Mouse (Mus musculus) liver, postnatal 0 days (tissue): Measurements from ENCODE around the gene Khdrbs2. TPM values are rescaled to one million over a fixed set of nuclear protein-coding genes. Genes with fewer than 3 reads are reported as not detected.

Experiments used
- ATAC-seq: fragments of 200-750 bp; cut with Nextera tagmentation; 2 replicates; pipeline ENCODE4 v1.8.0; 2017; ENCODE audit warnings: mild to moderate bottlenecking, moderate library complexity
- DNase-seq: peaks from one replicate; pipeline ENCODE4 v3.0.0-alpha.2; 2016
- H3K27ac ChIP-seq: fragments of 300-500 bp; sonication (generic); 2 replicates; pipeline ENCODE4 v1.5.1; 2014; ENCODE audit warnings: antibody characterized with exemption, moderate library complexity, mild to moderate bottlenecking, low read depth
- H3K27me3 ChIP-seq: fragments of 300-500 bp; sonication (generic); 2 replicates; pipeline ENCODE4 v1.6.1; 2014; ENCODE audit warnings: low read length, control low read depth, mixed read lengths; ENCODE audit not compliant: insufficient read depth
- H3K36me3 ChIP-seq: fragments of 300-500 bp; sonication (generic); replicated peaks from 2 replicates; pipeline ENCODE4 v1.6.1; 2014; ENCODE audit warnings: mild to moderate bottlenecking, control low read depth, low read length, moderate library complexity, mixed read lengths; ENCODE audit not compliant: insufficient read depth
- H3K4me1 ChIP-seq: fragments of 300-500 bp; sonication (generic); 2 replicates; pipeline ENCODE4 v1.6.1; 2014; ENCODE audit warnings: antibody characterized with exemption, mild to moderate bottlenecking, control low read depth; ENCODE audit not compliant: insufficient read depth
- H3K4me2 ChIP-seq: fragments of 300-500 bp; sonication (generic); 2 replicates; pipeline ENCODE4 v1.6.1; 2014; ENCODE audit warnings: low read depth, mild to moderate bottlenecking, low read length, moderate library complexity, mixed read lengths
- H3K4me3 ChIP-seq: fragments of 300-500 bp; sonication (generic); 2 replicates; pipeline ENCODE4 v1.5.1; 2014; ENCODE audit warnings: low read depth, low read length
- H3K9ac ChIP-seq: fragments of 300-500 bp; sonication (generic); replicated peaks from 2 replicates; pipeline ENCODE4 v1.6.1; 2014; ENCODE audit warnings: mild to moderate bottlenecking, moderate library complexity
- H3K9me3 ChIP-seq: fragments of 300-500 bp; sonication (generic); 2 replicates; pipeline ENCODE4 v1.6.1; 2016; ENCODE audit warnings: mild to moderate bottlenecking, control low read depth, low read length, mixed read lengths
- CTCF ChIP-seq: sonication (generic); IDR thresholded peaks from 2 replicates; pipeline ENCODE4 v1.5.1; 2016; ENCODE audit warnings: antibody characterized with exemption, low read depth
- EP300 ChIP-seq: IDR thresholded peaks from 2 replicates; pipeline ENCODE4 v1.6.1; 2016; ENCODE audit warnings: antibody characterized with exemption, low read depth, mild to moderate bottlenecking
- WGBS: fragments of 180-500 bp; shearing (Covaris S2); extraction: QIAGEN DNeasy Blood & Tissue Kit; methylation state at CpG from one replicate; pipeline ENCODE4 v1.1.7; 2014; ENCODE audit not compliant: insufficient replicate concordance; 5-methylcytosine and 5-hydroxymethylcytosine counted together
- polyA plus RNA-seq: library from polyadenylated mRNA; unstranded; fragments of >200 nt; fragmentation: Nextera tagmentation; extraction: Ambion mirVana; gene quantifications from 2 replicates; pipeline ENCODE4 v1.2.1, GENCODE M21; 2015

Khdrbs2 gene
- not detected in 2 replicates for polyA plus RNA-seq

GRCm38 (mm10) chr1:32172506-32173239 is at the start of gene Khdrbs2:
TSS of gene Khdrbs2 (plus strand) at chr1:32172714.
- ATAC-seq (peak; percentile 67), DNase-seq (peak; percentile 29)
- Histone ChIP-seq H3K4me3 (peak within 1 kb of the TSS; percentile 19; the same call in 1 of the 2 replicates), H3K4me2 (peak within 1 kb of the TSS; percentile 42), H3K27ac (no peak within 1 kb of the TSS), H3K9ac (no peak within 1 kb of the TSS), H3K9me3 (no peaks in the 10 kb centered on the region), H3K4me1 (no peaks in the 10 kb centered on the region), H3K27me3 (peaks cover 9% of the 10 kb centered on the region; the same call in 1 of the 2 replicates), H3K36me3 (no peaks in the 10 kb centered on the region)
- no peak for TF ChIP-seq CTCF
- no peak for TF ChIP-seq EP300
- WGBS, result 2% methylated on average over 51 of the region's 53 CpGs

DNA sequence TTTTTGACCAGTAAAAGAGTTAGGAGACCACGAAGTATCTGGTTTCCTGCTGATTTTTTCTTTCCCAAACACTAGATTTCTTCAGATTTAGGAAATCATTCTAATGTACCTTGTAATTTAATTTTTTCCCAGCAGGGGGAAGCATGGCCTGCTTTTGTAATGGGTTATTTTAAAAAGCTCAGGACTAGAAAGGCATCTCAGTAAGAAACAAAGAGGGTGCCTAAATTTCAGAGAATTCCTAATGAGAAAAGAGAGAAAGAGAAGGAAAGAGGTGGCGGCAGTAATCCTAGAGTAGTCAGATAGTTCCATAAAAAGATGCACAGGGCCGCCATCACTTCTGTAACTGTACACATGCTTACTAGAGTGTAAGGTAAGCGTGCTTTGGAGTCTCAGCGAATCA is 2.1 kb downstream of the Khdrbs2 start:
- no peak for ATAC-seq
- Histone ChIP-seq H3K27ac (no peak overlapping the region), H3K36me3 (no peaks in the 10 kb centered on the region), H3K4me3 (no peak overlapping the region), H3K9ac (no peak overlapping the region), H3K27me3 (peaks cover 9% of the 10 kb centered on the region; the same call in 1 of the 2 replicates), H3K4me1 (no peaks in the 10 kb centered on the region), H3K9me3 (no peaks in the 10 kb centered on the region), H3K4me2 (no peak overlapping the region)
- 65% methylated on average over 5 of the region's 5 CpGs for WGBS
- no peak for DNase-seq
- TF ChIP-seq CTCF, result peak; percentile 14; the same call in 1 of the 2 replicates
- TF ChIP-seq EP300, result no peak

GRCm38 (mm10) chr1:32199664-32200260 is 27.2 kb downstream of the Khdrbs2 start:
- H3K27ac ChIP-seq, result no peak overlapping the region
- 56% methylated on average over 1 of the region's 1 CpGs for WGBS
- ATAC-seq (no peak), DNase-seq (no peak)
- H3K4me2 ChIP-seq, result no peak overlapping the region
- H3K9me3 ChIP-seq, result no peaks in the 10 kb centered on the region
- H3K36me3 ChIP-seq, result no peaks in the 10 kb centered on the region
- H3K27me3 ChIP-seq, result no peaks in the 10 kb centered on the region
- no peak for TF ChIP-seq EP300
- no peak for TF ChIP-seq CTCF
- H3K4me3 ChIP-seq, result no peak overlapping the region
- H3K9ac ChIP-seq, result no peak overlapping the region
- no peaks in the 10 kb centered on the region for H3K4me1 ChIP-seq

- no peak for TF ChIP-seq EP300
- TF ChIP-seq CTCF, result no peak
- Histone ChIP-seq H3K27ac (no peak overlapping the region), H3K9ac (no peak overlapping the region), H3K36me3 (no peaks in the 10 kb centered on the region), H3K4me1 (no peaks in the 10 kb centered on the region), H3K4me2 (no peak overlapping the region), H3K4me3 (no peak overlapping the region), H3K9me3 (no peaks in the 10 kb centered on the region), H3K27me3 (no peaks in the 10 kb centered on the region)
- no peak for DNase-seq
- WGBS, result 75% methylated on average over 5 of the region's 5 CpGs
- ATAC-seq, result no peak
Observed at GRCm38 (mm10) chr1:32248443-32248842, 75.9 kb downstream of the Khdrbs2 start.

DNA sequence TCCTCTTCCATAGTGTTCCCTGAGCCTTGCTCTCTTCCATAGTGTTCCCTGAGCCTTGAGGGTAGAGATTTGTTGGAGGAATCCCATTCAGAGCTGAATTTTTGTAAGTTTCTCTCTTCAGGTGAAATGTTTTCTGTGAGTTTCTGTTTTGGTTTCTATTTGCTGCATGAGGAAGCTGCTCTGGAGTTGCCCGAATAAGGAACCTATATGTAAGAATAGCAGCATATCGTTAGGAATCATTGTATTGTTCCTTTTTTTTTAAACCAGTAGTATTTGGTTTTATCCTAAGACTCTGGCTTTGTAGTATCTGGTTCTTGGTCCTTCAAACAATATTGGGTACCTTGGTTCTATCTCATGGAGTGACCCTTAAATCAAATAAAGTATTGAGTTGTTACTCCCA is 77.1 kb downstream of the Khdrbs2 start:
- Histone ChIP-seq H3K4me3 (no peak overlapping the region), H3K9me3 (no peaks in the 10 kb centered on the region), H3K27me3 (no peaks in the 10 kb centered on the region), H3K4me1 (no peaks in the 10 kb centered on the region), H3K9ac (no peak overlapping the region), H3K36me3 (no peaks in the 10 kb centered on the region), H3K4me2 (no peak overlapping the region), H3K27ac (no peak overlapping the region)
- DNase-seq (no peak), ATAC-seq (no peak)
- TF ChIP-seq EP300, result no peak
- no peak for TF ChIP-seq CTCF
- 72% methylated on average over 2 of the region's 2 CpGs for WGBS

- 76% methylated on average over 1 of the region's 1 CpGs for WGBS
- ATAC-seq (no peak), DNase-seq (no peak)
- H3K4me2 ChIP-seq, result no peak overlapping the region
- no peak overlapping the region for H3K9ac ChIP-seq
- no peak overlapping the region for H3K4me3 ChIP-seq
- no peaks in the 10 kb centered on the region for H3K27me3 ChIP-seq
- H3K27ac ChIP-seq, result no peak overlapping the region
- H3K9me3 ChIP-seq, result no peaks in the 10 kb centered on the region
- H3K4me1 ChIP-seq, result no peaks in the 10 kb centered on the region
- H3K36me3 ChIP-seq, result no peaks in the 10 kb centered on the region
- TF ChIP-seq EP300, result no peak
- no peak for TF ChIP-seq CTCF
Observed at GRCm38 (mm10) chr1:32250337-32250736, 77.8 kb downstream of the Khdrbs2 start.
